Mouse (Mus musculus): ENCODE results near the gene Gemin4. TPM values are rescaled to one million over a fixed set of nuclear protein-coding genes. Genes with fewer than 3 reads are reported as not detected.

Gene Gemin4
- total RNA-seq (2018; cell fraction: chromatin; rRNA removed): 10 to 100 TPM in 4 of 26 experiments, 1 to 10 TPM in 15, under 1 TPM in 6, not detected in 1; 0.44 to 14.6 (median 2.6) TPM
- 10 to 100 TPM in 1 of 26 experiments, 1 to 10 TPM in 25; 1.6 to 11.1 (median 3.3) TPM for total RNA-seq (2018; cell fraction: cytosol; rRNA removed)
- 10 to 100 TPM in 2 of 26 experiments, 1 to 10 TPM in 23, not detected in 1; 1.1 to 14.3 (median 2.4) TPM for total RNA-seq (2018; cell fraction: nucleus; rRNA removed)
- polyA plus RNA-seq (2018): 3.1 to 12.0 TPM (median 3.1 TPM) in 3 replicates

GRCm38 (mm10) chr11:76217390-76217800 lies at the start of gene Gemin4, which contains the start of gene Dbil5:
Gene Gemin4, minus strand, starts transcription at chr11:76217664.
Gene Dbil5, plus strand, starts transcription at chr11:76217608.
- H3K4me3 ChIP-seq (ENCODE audit: inconsistent target): peak within 1 kb of the TSS; percentile 78
- H3K36me3 ChIP-seq (ENCODE audit: inconsistent target): peaks cover 25% of the 10 kb centered on the region
- H3K79me2 ChIP-seq (ENCODE audit: inconsistent target): no peaks in the 10 kb centered on the region
- WGBS (ENCODE audit: missing documents): under 1% methylated on average over 35 of the region's 35 CpGs
- H3K27ac ChIP-seq: peak within 1 kb of the TSS; percentile 51

DNA sequence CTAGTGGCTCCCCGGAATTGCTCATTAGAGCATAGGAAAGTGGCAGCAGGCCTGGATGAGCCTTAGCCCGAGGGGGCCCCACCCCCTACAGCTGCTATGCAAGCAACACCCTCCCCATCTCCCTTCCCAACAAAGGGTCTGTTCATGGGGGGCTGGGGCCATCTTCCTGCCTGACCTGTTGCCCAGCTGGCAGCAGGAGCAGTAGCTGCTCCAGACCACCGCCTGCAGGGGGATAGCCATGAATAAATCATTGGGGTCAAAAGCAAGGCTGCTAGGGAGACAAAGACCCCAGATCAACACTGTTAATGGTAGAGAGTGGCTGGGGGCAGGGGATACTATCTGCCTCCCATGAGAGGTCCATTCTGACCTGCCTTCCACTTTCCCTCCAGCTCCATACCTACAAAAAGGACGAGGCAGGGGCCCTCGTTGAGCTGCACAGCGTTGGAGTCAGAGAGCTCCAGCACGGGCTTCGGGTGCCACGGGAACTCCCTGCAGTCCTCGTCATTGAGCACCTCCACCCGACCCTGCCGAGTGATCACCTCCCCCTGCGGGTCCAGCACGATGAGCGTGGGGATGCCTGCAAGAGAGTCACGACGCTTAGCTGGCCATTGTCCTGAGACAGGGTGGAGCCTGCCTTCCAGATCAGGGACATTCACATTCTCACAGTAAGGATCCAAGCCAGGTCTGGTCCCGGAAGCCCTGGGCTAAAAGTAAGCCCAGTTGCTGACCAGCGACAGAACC lies 45.3 kb upstream of the Gemin4 start:
- WGBS (ENCODE audit: missing documents): 90% methylated on average over 19 of the region's 19 CpGs
- no peak overlapping the region for H3K4me3 ChIP-seq (ENCODE audit: inconsistent target)

DNA sequence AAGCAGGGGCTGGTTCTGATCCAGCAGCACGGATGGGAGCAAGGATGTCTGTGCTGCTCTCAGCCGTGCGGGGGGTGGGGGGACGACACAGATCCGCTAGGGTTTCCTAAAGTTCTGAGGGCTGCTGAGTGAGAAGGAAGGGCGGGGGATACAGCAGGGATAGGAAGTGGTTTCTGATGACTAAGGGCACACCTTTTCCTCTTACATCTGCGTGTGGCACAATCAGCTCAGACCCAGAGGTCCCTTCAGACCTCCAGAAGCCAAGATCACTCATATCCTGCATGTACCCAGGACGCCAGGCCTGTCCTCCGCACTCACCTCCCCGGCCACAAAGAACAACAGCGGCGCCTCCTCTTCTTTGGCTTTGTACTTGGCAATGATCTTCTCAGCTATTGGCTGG lies 43.8 kb upstream of the Gemin4 start:
- no peaks in the 10 kb centered on the region for H3K79me2 ChIP-seq (ENCODE audit: inconsistent target)
- no peak overlapping the region for H3K27ac ChIP-seq
- H3K36me3 ChIP-seq (ENCODE audit: inconsistent target): no peaks in the 10 kb centered on the region
- no peak overlapping the region for H3K4me3 ChIP-seq (ENCODE audit: inconsistent target)
- WGBS (ENCODE audit: missing documents): 23% methylated on average over 12 of the region's 12 CpGs

More for the DNA sequence above, 45.3 kb upstream of the Gemin4 start:
- no peaks in the 10 kb centered on the region for H3K79me2 ChIP-seq (ENCODE audit: inconsistent target)
- no peaks in the 10 kb centered on the region for H3K36me3 ChIP-seq (ENCODE audit: inconsistent target)
- H3K27ac ChIP-seq: no peak overlapping the region

GRCm38 (mm10) chr11:76260208-76261050 lies 43.0 kb upstream of the Gemin4 start:
- Histone ChIP-seq H3K4me3 (ENCODE audit: inconsistent target) (no peak overlapping the region), H3K36me3 (ENCODE audit: inconsistent target) (no peaks in the 10 kb centered on the region), H3K27ac (no peak overlapping the region), H3K79me2 (ENCODE audit: inconsistent target) (no peaks in the 10 kb centered on the region)
- 91% methylated on average over 10 of the region's 10 CpGs for WGBS (ENCODE audit: missing documents)

DNA sequence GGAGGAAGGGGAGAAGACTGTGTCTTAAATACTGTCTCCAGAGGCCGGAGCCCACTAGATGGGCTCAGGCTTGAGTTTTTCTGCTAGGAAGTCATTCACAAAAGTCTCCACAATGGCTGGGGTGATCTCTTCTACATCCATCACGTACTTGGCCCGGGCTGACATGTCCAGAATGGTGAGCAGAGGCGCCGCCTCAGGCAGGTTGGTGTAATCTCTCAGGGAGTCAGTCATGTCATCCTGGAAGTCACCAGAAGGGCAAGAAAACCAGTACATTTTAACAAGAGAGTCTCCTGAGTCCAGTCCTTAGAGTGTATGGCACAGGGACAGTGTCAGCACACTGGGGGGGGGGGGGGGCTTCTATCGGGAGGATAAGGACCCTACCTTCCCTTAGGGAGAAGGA lies 41.0 kb upstream of the Gemin4 start:
- 96% methylated on average over 6 of the region's 6 CpGs for WGBS (ENCODE audit: missing documents)

GRCm38 (mm10) chr11:76257386-76257785 lies 39.9 kb upstream of the Gemin4 start:
- H3K36me3 ChIP-seq (ENCODE audit: inconsistent target): no peaks in the 10 kb centered on the region
- 91% methylated on average over 4 of the region's 4 CpGs for WGBS (ENCODE audit: missing documents)
- no peak overlapping the region for H3K27ac ChIP-seq
- H3K4me3 ChIP-seq (ENCODE audit: inconsistent target): no peak overlapping the region
- H3K79me2 ChIP-seq (ENCODE audit: inconsistent target): no peaks in the 10 kb centered on the region

More for the DNA sequence above, 41.0 kb upstream of the Gemin4 start:
- no peak overlapping the region for H3K4me3 ChIP-seq (ENCODE audit: inconsistent target)
- H3K27ac ChIP-seq: no peak overlapping the region
- H3K79me2 ChIP-seq (ENCODE audit: inconsistent target): no peaks in the 10 kb centered on the region
- H3K36me3 ChIP-seq (ENCODE audit: inconsistent target): no peaks in the 10 kb centered on the region

DNA sequence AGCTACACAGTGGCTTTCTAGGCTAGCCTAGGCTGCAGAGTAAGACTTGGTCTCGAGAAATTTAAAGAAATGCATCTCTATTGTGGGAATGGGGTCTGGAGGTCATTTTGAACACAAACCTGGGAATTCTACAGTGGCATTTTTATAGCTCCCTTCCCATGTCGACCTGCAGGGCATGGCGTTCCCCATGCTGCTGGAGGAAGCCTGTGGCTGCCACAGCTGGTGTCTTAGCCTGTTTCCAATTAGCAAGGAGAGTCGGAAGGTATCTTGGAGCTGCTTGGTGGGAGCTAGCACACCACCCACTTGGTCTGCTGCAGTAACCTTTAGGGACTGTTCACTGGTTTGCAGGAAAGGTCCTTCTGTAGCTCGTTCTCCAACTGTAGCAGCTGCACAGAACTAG lies 38.7 kb upstream of the Gemin4 start:
- Histone ChIP-seq H3K36me3 (ENCODE audit: inconsistent target) (no peaks in the 10 kb centered on the region), H3K27ac (no peak overlapping the region), H3K4me3 (ENCODE audit: inconsistent target) (no peak overlapping the region), H3K79me2 (ENCODE audit: inconsistent target) (no peaks in the 10 kb centered on the region)
- WGBS (ENCODE audit: missing documents): 80% methylated on average over 5 of the region's 5 CpGs

GRCm38 (mm10) chr11:76255431-76256001 lies 38.1 kb upstream of the Gemin4 start:
- 81% methylated on average over 4 of the region's 4 CpGs for WGBS (ENCODE audit: missing documents)
- Histone ChIP-seq H3K36me3 (ENCODE audit: inconsistent target) (0 out of 2 replicates have a peak, but pooled peaks cover 4% of the 10 kb centered on the region), H3K4me3 (ENCODE audit: inconsistent target) (no peak overlapping the region), H3K79me2 (ENCODE audit: inconsistent target) (no peaks in the 10 kb centered on the region), H3K27ac (no peak overlapping the region)

- H3K4me3 ChIP-seq (ENCODE audit: inconsistent target): no peak overlapping the region
Measured at GRCm38 (mm10) chr11:76253918-76254264, 36.4 kb upstream of the Gemin4 start.

GRCm38 (mm10) chr11:76253145-76253917 lies 35.9 kb upstream of the Gemin4 start:
- 0 out of 2 replicates have a peak, but pooled peaks cover 10% of the 10 kb centered on the region for H3K36me3 ChIP-seq (ENCODE audit: inconsistent target)
- H3K4me3 ChIP-seq (ENCODE audit: inconsistent target): no peak overlapping the region
- no peak overlapping the region for H3K27ac ChIP-seq
- WGBS (ENCODE audit: missing documents): 77% methylated on average over 5 of the region's 5 CpGs
- no peaks in the 10 kb centered on the region for H3K79me2 ChIP-seq (ENCODE audit: inconsistent target)

More at GRCm38 (mm10) chr11:76253918-76254264, 36.4 kb upstream of the Gemin4 start:
- Histone ChIP-seq H3K27ac (no peak overlapping the region), H3K79me2 (ENCODE audit: inconsistent target) (no peaks in the 10 kb centered on the region), H3K36me3 (ENCODE audit: inconsistent target) (0 out of 2 replicates have a peak, but pooled peaks cover 10% of the 10 kb centered on the region)
- WGBS (ENCODE audit: missing documents): 98% methylated on average over 4 of the region's 4 CpGs

- 0 out of 2 replicates have a peak, but pooled peaks cover 10% of the 10 kb centered on the region for H3K36me3 ChIP-seq (ENCODE audit: inconsistent target)
- 81% methylated on average over 3 of the region's 3 CpGs for WGBS (ENCODE audit: missing documents)
- H3K27ac ChIP-seq: no peak overlapping the region
- no peaks in the 10 kb centered on the region for H3K79me2 ChIP-seq (ENCODE audit: inconsistent target)
- no peak overlapping the region for H3K4me3 ChIP-seq (ENCODE audit: inconsistent target)
Measured at GRCm38 (mm10) chr11:76252036-76252435, 34.6 kb upstream of the Gemin4 start.

DNA sequence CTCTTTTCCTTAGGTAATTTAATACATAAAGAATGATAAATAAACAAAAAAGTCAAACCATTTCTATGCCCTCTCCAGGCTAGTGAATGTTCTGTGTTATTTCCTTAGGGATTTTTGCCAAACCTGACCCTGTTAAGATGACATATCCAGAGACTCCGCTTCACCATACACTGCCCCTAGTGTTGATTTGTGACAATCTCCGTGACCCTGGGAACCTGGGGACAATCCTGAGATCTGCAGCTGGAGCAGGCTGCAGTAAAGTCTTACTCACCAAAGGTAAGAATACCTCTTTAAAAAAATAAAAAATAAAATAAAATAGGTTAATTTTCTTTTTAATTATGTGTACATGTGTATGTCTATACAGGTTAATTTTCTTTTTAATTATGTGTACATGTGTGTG lies 29.8 kb upstream of the Gemin4 start:
- peaks cover 18% of the 10 kb centered on the region; the same call in 1 of the 2 replicates for H3K79me2 ChIP-seq (ENCODE audit: inconsistent target)
- H3K27ac ChIP-seq: no peak overlapping the region
- WGBS (ENCODE audit: missing documents): 95% methylated on average over 2 of the region's 2 CpGs
- H3K36me3 ChIP-seq (ENCODE audit: inconsistent target): 0 out of 2 replicates have a peak, but pooled peaks cover 10% of the 10 kb centered on the region
- H3K4me3 ChIP-seq (ENCODE audit: inconsistent target): no peak overlapping the region

GRCm38 (mm10) chr11:76246439-76246838 lies 29.0 kb upstream of the Gemin4 start:
- Histone ChIP-seq H3K27ac (no peak overlapping the region), H3K4me3 (ENCODE audit: inconsistent target) (no peak overlapping the region), H3K36me3 (ENCODE audit: inconsistent target) (0 out of 2 replicates have a peak, but pooled peaks cover 10% of the 10 kb centered on the region), H3K79me2 (ENCODE audit: inconsistent target) (peaks cover 18% of the 10 kb centered on the region; the same call in 1 of the 2 replicates)

Measured in macrophage (primary cell).